17 mouse cellular contexts compared by ENCODE assay signal in genomic region chr2:75825603-75826002, GRCm38 (mm10). TPM values are rescaled to one million over a fixed set of nuclear protein-coding genes. Genes with fewer than 3 reads are reported as not detected.
DNase-seq lines count a peak whose midpoint lies in the region; ATAC-seq lines count a peak whose summit lies in the region.
"Had no signal": no experiment of that assay in that cellular context is flagged by ENCODE, and none has a peak within 500 bp of the region (broad histone marks: within the 10 kb centered on the region; RNA-seq: fewer than 3 reads in every experiment).

No protein-coding gene starts in this region.

- H3K27me3 ChIP-seq in kidney, embryonic 15.5 days: no peaks in the 10 kb centered on the region
- H3K27me3 ChIP-seq in kidney, embryonic 16.5 days (ENCODE audit: insufficient read depth, low read length): no peaks in the 10 kb centered on the region
- H3K27me3 ChIP-seq: embryonic facial prominence, embryonic 15.5 days; heart, embryonic 13.5 days had no signal

- 27% methylated on average over 1 of the region's 1 CpGs for WGBS in kidney, embryonic 15.5 days
- WGBS in kidney, embryonic 16.5 days: 31% methylated on average over 1 of the region's 1 CpGs

- no peak overlapping the region for H3K9ac ChIP-seq in kidney, embryonic 15.5 days
- H3K9ac ChIP-seq in kidney, embryonic 16.5 days (replicated peaks; ENCODE audit: low read length): no peak overlapping the region
- H3K9ac ChIP-seq: embryonic facial prominence, embryonic 15.5 days; heart, embryonic 13.5 days had no signal

- DNase-seq in CD4-positive, CD25-positive, alpha-beta regulatory T cell, adult 2 months (ENCODE audit: low read depth, low spot score): peak; percentile 38
- peak; percentile 59 for DNase-seq in embryo, embryonic 10.5 days (ENCODE audit: low spot score)
- no peak for DNase-seq in left cerebral cortex, postnatal 36 days (ENCODE audit: low spot score in 2 of 2)
- no peak for DNase-seq in right cerebral cortex, postnatal 25 days
- DNase-seq in adrenal gland, postnatal 14 days: no peak
- DNase-seq: adrenal gland, postnatal 10 days; cerebellum, postnatal 14 days; gastrocnemius, adult 2 months; kidney, adult 9 months had no signal

- ATAC-seq in kidney, embryonic 15.5 days (replicated peaks; ENCODE audit: low FRiP score): 0 out of 2 replicates have a peak, but pooled peaks have one; percentile 38
- ATAC-seq in kidney, embryonic 16.5 days (ENCODE audit: low FRiP score, low TSS enrichment): no peak
- ATAC-seq in megakaryocyte-erythroid progenitor cell, adult 5-6 weeks (replicated peaks; ENCODE audit: low FRiP score, low TSS enrichment, poor library complexity, severe bottlenecking): peak; percentile 59
- ATAC-seq: forebrain, embryonic 14.5 days had no signal

- no peak overlapping the region for H3K4me2 ChIP-seq in kidney, embryonic 15.5 days
- no peak overlapping the region for H3K4me2 ChIP-seq in kidney, embryonic 16.5 days (replicated peaks; ENCODE audit: low read depth, low read length)
- H3K4me2 ChIP-seq: embryonic facial prominence, embryonic 15.5 days; heart, embryonic 13.5 days had no signal

- no peak overlapping the region for H3K4me3 ChIP-seq in kidney, embryonic 15.5 days (replicated peaks)
- H3K4me3 ChIP-seq in kidney, embryonic 16.5 days (ENCODE audit: low read length): no peak overlapping the region
- H3K4me3 ChIP-seq: embryonic facial prominence, embryonic 15.5 days; gastrocnemius, adult 2 months; heart, embryonic 13.5 days; hindbrain, embryonic 10.5 days; midbrain, embryonic 10.5 days had no signal

- no peaks in the 10 kb centered on the region for H3K9me3 ChIP-seq in kidney, embryonic 15.5 days (replicated peaks)
- H3K9me3 ChIP-seq in kidney, embryonic 16.5 days (ENCODE audit: low read length): no peaks in the 10 kb centered on the region
- H3K9me3 ChIP-seq: embryonic facial prominence, embryonic 15.5 days; heart, embryonic 13.5 days; hindbrain, embryonic 10.5 days; midbrain, embryonic 10.5 days had no signal

- intact Hi-C loops in left cerebral cortex, postnatal 36 days (cut with DNase I): no loop called here

- peaks cover 23% of the 10 kb centered on the region for H3K4me1 ChIP-seq in kidney, embryonic 15.5 days
- peaks cover 12% of the 10 kb centered on the region; the same call in 1 of the 2 replicates for H3K4me1 ChIP-seq in kidney, embryonic 16.5 days (ENCODE audit: insufficient read depth, low read length)
- H3K4me1 ChIP-seq: embryonic facial prominence, embryonic 15.5 days; heart, embryonic 13.5 days had no signal

- H3K27ac ChIP-seq in kidney, embryonic 15.5 days: 0 out of 2 replicates have a peak overlapping the region, but pooled peaks have one; percentile 10
- no peak overlapping the region for H3K27ac ChIP-seq in kidney, embryonic 16.5 days (ENCODE audit: low read length)
- H3K27ac ChIP-seq: embryonic facial prominence, embryonic 15.5 days; gastrocnemius, adult 2 months; heart, embryonic 13.5 days; hindbrain, embryonic 10.5 days; midbrain, embryonic 10.5 days had no signal

- H3K36me3 ChIP-seq in kidney, embryonic 15.5 days: no peaks in the 10 kb centered on the region
- H3K36me3 ChIP-seq in kidney, embryonic 16.5 days (ENCODE audit: insufficient read depth, low read length): no peaks in the 10 kb centered on the region
- H3K36me3 ChIP-seq: embryonic facial prominence, embryonic 15.5 days; heart, embryonic 13.5 days; hindbrain, embryonic 10.5 days; midbrain, embryonic 10.5 days had no signal

RNA-seq across cellular contexts. Expression of gene Agps, which starts 6.4 kb away (rescaled TPM):
- 39.1 and 41.5 TPM in 2 replicates for polyA plus RNA-seq in kidney, embryonic 15.5 days (2015; fragmentation: Nextera tagmentation; extraction: Ambion mirVana)
- polyA plus RNA-seq in kidney, embryonic 16.5 days (2015; fragmentation: Nextera tagmentation; extraction: Ambion mirVana): 39.2 and 40.0 TPM in 2 replicates
- 27.6 and 32.8 TPM in 2 replicates for total RNA-seq in megakaryocyte-erythroid progenitor cell, adult 5-6 weeks (2014; fragmentation: Nextera tagmentation)
- total RNA-seq in megakaryocyte-erythroid progenitor cell, adult 5-6 weeks (2017): 24.3 and 34.3 TPM in 2 replicates
- total RNA-seq in left cerebral cortex, postnatal 36 days (2021): 10 to 100 TPM; 36.2 to 40.4 TPM
- 34.7 and 40.2 TPM in 2 replicates for total RNA-seq in adrenal gland, postnatal 14 days (2021)

Comparison
In these comparisons a context has a peak if more than half of its experiments do, and no peak if none do; other contexts are left out.
1. DNase-seq: peak in CD4-positive, CD25-positive, alpha-beta regulatory T cell, adult 2 months (single experiment) and embryo, embryonic 10.5 days (single experiment); none in left cerebral cortex, postnatal 36 days (0 of 2), right cerebral cortex, postnatal 25 days (single experiment) and adrenal gland, postnatal 14 days (single experiment).